Mouse (Mus musculus) olfactory bulb, adult 2 months (tissue): ENCODE measurements at regions not wholly inside any gene's neighbourhood (a gene's known extent, or its start where the extent isn't known, plus 50 kb on each side); places are given as distances from the start of the nearest gene placed in this dataset.

Experiments
- CTCF ChIP-seq: fragments of 200-500 bp; IDR thresholded peaks from 2 replicates; pipeline ENCODE4 v1.5.1; 2012; ENCODE audit warnings: low read depth, mild to moderate bottlenecking, low read length, moderate library complexity; ENCODE audit not compliant: insufficient read depth
- POLR2A ChIP-seq: fragments of 200-500 bp; IDR thresholded peaks from 2 replicates; pipeline ENCODE4 v1.6.1; 2012; ENCODE audit warnings: mild to moderate bottlenecking, low read depth, low read length, moderate library complexity; ENCODE audit not compliant: insufficient read depth

DNA sequence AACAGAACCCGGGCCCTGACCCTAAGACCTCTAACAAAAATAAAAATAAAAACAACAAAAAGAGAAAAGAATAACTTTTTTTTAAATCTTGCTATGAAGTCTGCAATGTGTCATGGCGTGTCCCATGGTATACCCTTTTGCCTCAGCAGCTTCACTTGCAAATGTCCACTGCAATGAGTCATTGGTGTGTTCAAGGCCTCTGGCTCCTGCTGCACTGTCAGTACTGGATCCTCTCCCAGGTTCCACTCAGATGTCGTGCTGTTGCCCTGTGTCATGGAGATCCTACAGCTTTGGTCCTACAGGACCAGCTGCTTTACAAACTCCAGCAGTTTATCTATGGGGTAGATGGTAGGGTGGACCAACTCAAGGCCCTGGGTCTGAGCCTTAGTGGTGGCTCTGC is 113.4 kb upstream of the Akirin2 start:
- TF ChIP-seq POLR2A (no peak), CTCF (no peak)
